Mouse (Mus musculus): ENCODE measurements around the gene Med25. TPM values are rescaled to one million over a fixed set of nuclear protein-coding genes. Genes with fewer than 3 reads are reported as not detected.

The Med25 gene
- total and polyA plus RNA-seq, 3 experiments: 70.0 to 121 (median 85.8) TPM

DNA sequence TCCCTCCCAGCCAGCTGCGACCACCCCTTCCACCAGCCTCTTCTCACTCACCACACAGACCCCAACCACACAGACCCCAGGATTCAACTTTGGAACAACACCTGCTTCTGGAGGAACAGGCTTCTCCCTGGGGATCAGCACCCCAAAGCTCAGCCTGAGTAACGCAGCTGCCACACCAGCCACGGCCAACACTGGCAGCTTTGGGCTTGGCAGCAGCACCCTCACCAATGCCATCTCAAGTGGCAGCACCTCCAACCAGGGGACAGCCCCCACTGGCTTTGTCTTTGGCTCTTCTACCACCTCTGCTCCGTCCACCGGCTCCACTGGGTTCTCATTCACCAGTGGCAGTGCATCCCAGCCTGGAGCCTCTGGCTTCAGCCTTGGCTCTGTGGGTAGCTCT lies 63.8 kb downstream of the Med25 start:
- peaks cover 5% of the 10 kb centered on the region; the same call in 1 of the 2 replicates for H3K4me1 ChIP-seq (ENCODE audit: control insufficient read depth, insufficient read depth, low read length)
- H3K9ac ChIP-seq (ENCODE audit: low read depth, low read length): no peak overlapping the region
- no peak for TF ChIP-seq POLR2A (IDR thresholded peaks at IDR 0.05; ENCODE audit: insufficient read depth, low read depth, low read length)
- no peak for TF ChIP-seq CTCF (IDR thresholded peaks at IDR 0.05)
- no peak for TF ChIP-seq EP300 (IDR thresholded peaks at IDR 0.05; ENCODE audit: insufficient read depth, low read depth, low read length)
- intact Hi-C loops (cut with DNase I): no loop called here
- DNase-seq: no peak
- no peak overlapping the region for H3K4me3 ChIP-seq
- H3K27ac ChIP-seq: no peak overlapping the region
- H3K36me3 ChIP-seq (ENCODE audit: control insufficient read depth, insufficient read depth, low read length): no peaks in the 10 kb centered on the region
- H3K27me3 ChIP-seq (ENCODE audit: control insufficient read depth, insufficient read depth, low read length): no peaks in the 10 kb centered on the region
- WGBS: 59% methylated on average over 5 of the region's 5 CpGs
- H3K79me2 ChIP-seq (replicated peaks; ENCODE audit: control insufficient read depth, insufficient read depth, low read length): peaks cover 1% of the 10 kb centered on the region

DNA sequence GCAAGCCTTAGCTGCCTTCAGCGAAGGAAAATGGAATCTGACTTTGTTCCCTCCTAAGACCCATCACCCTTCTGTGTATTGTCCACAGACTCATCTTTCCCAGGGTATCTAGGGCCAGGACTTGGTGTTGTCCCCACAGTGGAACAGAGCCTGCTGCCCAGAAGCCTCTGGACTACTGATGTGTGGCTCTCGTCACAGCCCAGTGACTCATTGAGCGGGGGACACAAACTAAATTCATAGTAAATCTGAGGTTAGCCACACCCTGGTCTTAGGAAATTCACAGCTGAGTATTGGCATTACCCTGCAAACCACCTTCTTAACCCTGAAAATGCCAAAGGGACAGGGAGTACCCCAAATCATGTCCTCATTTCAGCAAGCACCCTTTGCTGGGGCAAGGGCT lies 65.7 kb downstream of the Med25 start:
- no peaks in the 10 kb centered on the region for H3K36me3 ChIP-seq (ENCODE audit: control insufficient read depth, insufficient read depth, low read length)
- no peak overlapping the region for H3K4me3 ChIP-seq
- no peak for DNase-seq
- no peaks in the 10 kb centered on the region for H3K27me3 ChIP-seq (ENCODE audit: control insufficient read depth, insufficient read depth, low read length)
- H3K9ac ChIP-seq (ENCODE audit: low read depth, low read length): no peak overlapping the region
- H3K4me1 ChIP-seq (ENCODE audit: control insufficient read depth, insufficient read depth, low read length): peaks cover 5% of the 10 kb centered on the region; the same call in 1 of the 2 replicates
- 77% methylated on average over 3 of the region's 3 CpGs for WGBS
- TF ChIP-seq POLR2A (IDR thresholded peaks at IDR 0.05; ENCODE audit: insufficient read depth, low read depth, low read length): no peak
- no peak for TF ChIP-seq CTCF (IDR thresholded peaks at IDR 0.05)
- no peak for TF ChIP-seq EP300 (IDR thresholded peaks at IDR 0.05; ENCODE audit: insufficient read depth, low read depth, low read length)
- peaks cover 1% of the 10 kb centered on the region for H3K79me2 ChIP-seq (replicated peaks; ENCODE audit: control insufficient read depth, insufficient read depth, low read length)
- no peak overlapping the region for H3K27ac ChIP-seq
- intact Hi-C loops (cut with DNase I): no loop called here

Small RNA genes lying within 50 kb of the gene (microRNA-seq; reads per million reads assigned to microRNA genes)
- gene Mir707: 0 reads per million in 2 experiments

Other genes starting within 250 kb of the Med25 start
- gene Myh14, start 221.9 kb downstream of the Med25 start, total RNA-seq (2021): 10 to 100 TPM; 79.4 to 96.6 TPM
- gene Myh14, start 221.9 kb downstream of the Med25 start, polyA plus RNA-seq (2012; rRNA removed): 23.1 and 24.8 TPM in 2 replicates
- not detected for gene Izumo2, start 184.0 kb downstream of the Med25 start, total RNA-seq (2021)
- not detected in 2 replicates for gene Izumo2, start 184.0 kb downstream of the Med25 start, polyA plus RNA-seq (2012; rRNA removed)
- gene Vrk3, start 144.3 kb downstream of the Med25 start, total RNA-seq (2021): 10 to 100 TPM; 23.3 to 26.7 TPM
- gene Vrk3, start 144.3 kb downstream of the Med25 start, polyA plus RNA-seq (2012; rRNA removed): 36.3 and 41.3 TPM in 2 replicates
- gene Zfp473, start 141.7 kb downstream of the Med25 start, total RNA-seq (2021): not detected
- 0.03 and 0.12 TPM in 2 replicates for gene Zfp473, start 141.7 kb downstream of the Med25 start, polyA plus RNA-seq (2012; rRNA removed)
- gene Nup62, start 76.6 kb downstream of the Med25 start, total RNA-seq (2021): 10 to 100 TPM; 27.1 to 28.0 TPM
- gene Nup62, start 76.6 kb downstream of the Med25 start, polyA plus RNA-seq (2012; rRNA removed): 36.0 and 36.6 TPM in 2 replicates
- gene Il4i1, start 76.3 kb downstream of the Med25 start, total RNA-seq (2021): under 1 TPM; 0.61 to 0.70 TPM
- 1.3 and 1.5 TPM in 2 replicates for gene Il4i1, start 76.3 kb downstream of the Med25 start, polyA plus RNA-seq (2012; rRNA removed)
- 10 to 100 TPM; 60.2 to 63.4 TPM for gene Atf5, start 76.1 kb downstream of the Med25 start, total RNA-seq (2021)
- 42.3 and 73.6 TPM in 2 replicates for gene Atf5, start 76.1 kb downstream of the Med25 start, polyA plus RNA-seq (2012; rRNA removed)
- gene Akt1s1, start 43.7 kb downstream of the Med25 start, total RNA-seq (2021): 10 to 100 TPM; 62.6 to 72.8 TPM
- 53.8 and 63.0 TPM in 2 replicates for gene Akt1s1, start 43.7 kb downstream of the Med25 start, polyA plus RNA-seq (2012; rRNA removed)
- gene Tbc1d17, start 43.6 kb downstream of the Med25 start, total RNA-seq (2021): 10 to 100 TPM; 29.6 to 46.6 TPM
- 56.0 and 61.9 TPM in 2 replicates for gene Tbc1d17, start 43.6 kb downstream of the Med25 start, polyA plus RNA-seq (2012; rRNA removed)
- 10 to 100 TPM; 15.3 to 19.6 TPM for gene Pnkp, start 35.6 kb downstream of the Med25 start, total RNA-seq (2021)
- gene Pnkp, start 35.6 kb downstream of the Med25 start, polyA plus RNA-seq (2012; rRNA removed): 20.2 and 30.1 TPM in 2 replicates
- 100 to 1,000 TPM; 155 to 172 TPM for gene Ptov1, start 22.9 kb downstream of the Med25 start, total RNA-seq (2021)
- gene Ptov1, start 22.9 kb downstream of the Med25 start, polyA plus RNA-seq (2012; rRNA removed): 293 and 317 TPM in 2 replicates
- gene Fuz, start 3.4 kb upstream of the Med25 start, total RNA-seq (2021): 10 to 100 TPM; 16.3 to 17.1 TPM
- gene Fuz, start 3.4 kb upstream of the Med25 start, polyA plus RNA-seq (2012; rRNA removed): 25.2 and 31.6 TPM in 2 replicates
- gene Ap2a1, start 36.8 kb upstream of the Med25 start, total RNA-seq (2021): 10 to 100 TPM; 63.3 to 67.6 TPM
- gene Ap2a1, start 36.8 kb upstream of the Med25 start, polyA plus RNA-seq (2012; rRNA removed): 56.1 and 68.1 TPM in 2 replicates
- gene Tsks, start 50.5 kb upstream of the Med25 start, total RNA-seq (2021): not detected
- gene Tsks, start 50.5 kb upstream of the Med25 start, polyA plus RNA-seq (2012; rRNA removed): 0.26 and 1.5 TPM in 2 replicates
- gene Cpt1c, start 82.1 kb upstream of the Med25 start, total RNA-seq (2021): 1 to 10 TPM; 1.5 to 2.1 TPM
- 8.4 and 9.7 TPM in 2 replicates for gene Cpt1c, start 82.1 kb upstream of the Med25 start, polyA plus RNA-seq (2012; rRNA removed)
- gene Prmt1, start 93.9 kb upstream of the Med25 start, total RNA-seq (2021): 10 to 100 TPM; 85.4 to 98.0 TPM
- gene Prmt1, start 93.9 kb upstream of the Med25 start, polyA plus RNA-seq (2012; rRNA removed): 96.7 and 139 TPM in 2 replicates
- gene Irf3, start 104.9 kb upstream of the Med25 start, total RNA-seq (2021): 10 to 100 TPM; 24.4 to 26.0 TPM
- gene Irf3, start 104.9 kb upstream of the Med25 start, polyA plus RNA-seq (2012; rRNA removed): 55.6 and 62.6 TPM in 2 replicates
- gene Bcl2l12, start 106.0 kb upstream of the Med25 start, total RNA-seq (2021): 10 to 100 TPM in 1 of 2 experiments, 1 to 10 TPM in 1; 9.5 to 11.5 TPM
- 16.8 and 19.2 TPM in 2 replicates for gene Bcl2l12, start 106.0 kb upstream of the Med25 start, polyA plus RNA-seq (2012; rRNA removed)
- 10 to 100 TPM; 45.5 to 46.6 TPM for gene Scaf1, start 123.7 kb upstream of the Med25 start, total RNA-seq (2021)
- gene Scaf1, start 123.7 kb upstream of the Med25 start, polyA plus RNA-seq (2012; rRNA removed): 33.9 and 36.0 TPM in 2 replicates
- gene Rras, start 125.2 kb upstream of the Med25 start, total RNA-seq (2021): 10 to 100 TPM; 40.9 to 44.3 TPM
- gene Rras, start 125.2 kb upstream of the Med25 start, polyA plus RNA-seq (2012; rRNA removed): 107 and 114 TPM in 2 replicates
- gene Prr12, start 160.2 kb upstream of the Med25 start, total RNA-seq (2021): 10 to 100 TPM; 22.4 to 23.0 TPM
- 4.9 and 7.1 TPM in 2 replicates for gene Prr12, start 160.2 kb upstream of the Med25 start, polyA plus RNA-seq (2012; rRNA removed)
- gene Nosip, start 169.7 kb upstream of the Med25 start, total RNA-seq (2021): 10 to 100 TPM; 27.0 to 29.3 TPM
- 41.7 and 43.6 TPM in 2 replicates for gene Nosip, start 169.7 kb upstream of the Med25 start, polyA plus RNA-seq (2012; rRNA removed)
- 1 to 10 TPM; 5.5 to 6.2 TPM for gene Prrg2, start 170.0 kb upstream of the Med25 start, total RNA-seq (2021)
- gene Prrg2, start 170.0 kb upstream of the Med25 start, polyA plus RNA-seq (2012; rRNA removed): 19.8 and 23.6 TPM in 2 replicates
- 10 to 100 TPM; 24.6 to 27.9 TPM for gene Rcn3, start 199.5 kb upstream of the Med25 start, total RNA-seq (2021)
- gene Rcn3, start 199.5 kb upstream of the Med25 start, polyA plus RNA-seq (2012; rRNA removed): 52.2 and 64.5 TPM in 2 replicates
- 10 to 100 TPM; 60.3 to 67.5 TPM for gene Fcgrt, start 211.1 kb upstream of the Med25 start, total RNA-seq (2021)
- 82.8 and 100 TPM in 2 replicates for gene Fcgrt, start 211.1 kb upstream of the Med25 start, polyA plus RNA-seq (2012; rRNA removed)
- 100 to 1,000 TPM; 534 to 613 TPM for gene Rps11, start 231.7 kb upstream of the Med25 start, total RNA-seq (2021)
- 186 and 258 TPM in 2 replicates for gene Rps11, start 231.7 kb upstream of the Med25 start, polyA plus RNA-seq (2012; rRNA removed)
- 100 to 1,000 TPM; 561 to 659 TPM for gene Rpl13a, start 236.0 kb upstream of the Med25 start, total RNA-seq (2021)
- gene Rpl13a, start 236.0 kb upstream of the Med25 start, polyA plus RNA-seq (2012; rRNA removed): 915 and 1,061 TPM in 2 replicates
- gene Gm45713, start 243.5 kb upstream of the Med25 start, total RNA-seq (2021): under 1 TPM in 1 of 2 experiments, not detected in 1; 0.80 TPM
- gene Gm45713, start 243.5 kb upstream of the Med25 start, polyA plus RNA-seq (2012; rRNA removed): 4.5 and 4.6 TPM in 2 replicates
- gene Flt3l, start 243.7 kb upstream of the Med25 start, total RNA-seq (2021): 1 to 10 TPM; 5.5 to 6.4 TPM
- 47.4 and 59.1 TPM in 2 replicates for gene Flt3l, start 243.7 kb upstream of the Med25 start, polyA plus RNA-seq (2012; rRNA removed)

Data from heart, adult 2 months (tissue).